Mouse (Mus musculus) megakaryocyte, embryonic 14.5 days (primary cell): ENCODE results near the gene Map3k7cl. TPM values are rescaled to one million over a fixed set of nuclear protein-coding genes. Genes with fewer than 3 reads are reported as not detected.

Experiments used
- H3K27me3 ChIP-seq: replicated peaks from 2 replicates; pipeline ENCODE3; 2012; ENCODE audit warnings: inconsistent platforms
- H3K36me3 ChIP-seq: replicated peaks from 2 replicates; pipeline ENCODE3; 2012; ENCODE audit warnings: low read length, inconsistent platforms, mixed read lengths
- H3K4me1 ChIP-seq: 2 replicates; pipeline ENCODE4 v1.6.1; 2012; ENCODE audit warnings: inconsistent platforms
- H3K4me3 ChIP-seq: replicated peaks from 2 replicates; pipeline ENCODE3; 2012; ENCODE audit warnings: moderate library complexity, mild to moderate bottlenecking, inconsistent platforms
- H3K9me3 ChIP-seq: 2 replicates; pipeline ENCODE4 v1.6.1; 2012; ENCODE audit warnings: inconsistent platforms
- FLI1 ChIP-seq: IDR thresholded peaks from 2 replicates; pipeline ENCODE4 v1.6.1; 2012; ENCODE audit warnings: low read length, inconsistent platforms, mixed read lengths
- GATA1 ChIP-seq: IDR thresholded peaks from 3 replicates; pipeline ENCODE4 v1.6.1; 2012; ENCODE audit warnings: mixed read lengths, low read length, inconsistent platforms, borderline replicate concordance
- polyA plus RNA-seq: library from polyadenylated mRNA; stranded (reverse); fragments of >175 nt; gene quantifications from 2 replicates; pipeline ENCODE4 v1.2.3, GENCODE M21; 2012; ENCODE audit warnings: low replicate concordance; ENCODE audit not compliant: insufficient read depth

The Map3k7cl gene
- polyA plus RNA-seq: not detected in 2 replicates

DNA sequence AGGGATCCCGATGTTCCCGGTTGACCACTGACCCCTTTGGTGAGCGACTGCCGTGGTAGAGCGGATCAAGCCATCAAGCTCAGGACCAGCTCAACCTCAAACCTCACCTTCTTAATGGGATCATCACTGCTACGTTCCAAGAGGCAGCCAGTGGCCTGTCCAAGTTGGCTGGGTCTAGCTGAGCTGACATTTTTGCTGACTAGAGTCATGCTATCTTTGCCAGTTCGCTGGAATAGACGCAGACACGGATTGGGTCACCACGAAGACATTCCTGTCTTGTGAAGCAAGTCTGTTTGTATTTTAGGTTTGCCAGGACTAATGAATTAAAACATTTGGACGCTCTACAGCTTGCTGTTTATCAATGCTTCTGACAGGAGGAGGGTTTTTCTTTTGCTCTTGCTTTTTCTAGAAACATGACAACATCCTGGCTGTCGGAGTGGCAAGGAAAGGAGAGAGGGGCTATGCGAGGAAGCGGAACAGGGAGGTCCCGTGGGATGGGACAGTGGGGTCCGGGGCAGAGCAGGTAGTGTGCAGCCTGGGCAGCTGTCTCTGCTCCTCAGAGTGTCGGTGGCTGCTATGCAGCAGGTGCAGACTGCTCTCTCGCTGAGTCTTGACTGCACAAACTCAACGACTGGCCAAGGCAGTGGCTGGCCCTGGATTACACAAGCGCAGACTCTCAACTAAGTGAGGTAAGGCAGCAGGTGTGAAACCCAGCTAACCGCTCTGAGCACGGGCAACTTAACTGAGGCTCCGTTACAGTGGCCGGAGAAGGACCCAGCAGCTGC lies at the start of gene Map3k7cl:
Gene Map3k7cl (plus strand): TSS at position 424 of the 785 bp plus-strand sequence.
- no peak within 1 kb of the TSS for H3K4me3 ChIP-seq
- H3K4me1 ChIP-seq: peaks cover 9% of the 10 kb centered on the region
- no peak for TF ChIP-seq FLI1
- no peak for TF ChIP-seq GATA1
- no peaks in the 10 kb centered on the region for H3K36me3 ChIP-seq
- H3K27me3 ChIP-seq: peaks cover 4% of the 10 kb centered on the region
- H3K9me3 ChIP-seq: peaks cover 3% of the 10 kb centered on the region; the same call in 1 of the 2 replicates

DNA sequence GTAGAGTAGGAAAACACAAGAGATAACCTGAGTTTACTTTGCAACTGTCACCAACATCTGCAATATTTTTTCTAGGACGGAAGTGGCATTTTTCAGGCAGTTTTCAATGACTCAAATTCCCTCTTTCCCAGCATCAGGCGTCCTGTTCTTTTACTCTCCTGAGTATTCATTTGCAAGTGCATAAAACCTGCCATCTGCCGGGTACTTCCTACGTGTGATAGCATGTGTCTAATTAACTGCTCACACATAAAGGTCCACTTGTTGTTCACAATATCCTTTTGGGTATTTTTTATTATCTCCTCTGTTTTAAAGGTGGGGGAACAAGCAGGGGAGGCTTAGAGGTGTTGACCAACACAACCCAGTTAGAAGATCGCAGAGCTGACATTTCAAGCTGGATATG lies 41.4 kb upstream of the Map3k7cl start:
- Histone ChIP-seq H3K27me3 (no peaks in the 10 kb centered on the region), H3K4me3 (no peak overlapping the region), H3K9me3 (peaks cover 5% of the 10 kb centered on the region; the same call in 1 of the 2 replicates), H3K4me1 (peaks cover 4% of the 10 kb centered on the region; the same call in 1 of the 2 replicates), H3K36me3 (no peaks in the 10 kb centered on the region)
- no peak for TF ChIP-seq FLI1
- no peak for TF ChIP-seq GATA1

DNA sequence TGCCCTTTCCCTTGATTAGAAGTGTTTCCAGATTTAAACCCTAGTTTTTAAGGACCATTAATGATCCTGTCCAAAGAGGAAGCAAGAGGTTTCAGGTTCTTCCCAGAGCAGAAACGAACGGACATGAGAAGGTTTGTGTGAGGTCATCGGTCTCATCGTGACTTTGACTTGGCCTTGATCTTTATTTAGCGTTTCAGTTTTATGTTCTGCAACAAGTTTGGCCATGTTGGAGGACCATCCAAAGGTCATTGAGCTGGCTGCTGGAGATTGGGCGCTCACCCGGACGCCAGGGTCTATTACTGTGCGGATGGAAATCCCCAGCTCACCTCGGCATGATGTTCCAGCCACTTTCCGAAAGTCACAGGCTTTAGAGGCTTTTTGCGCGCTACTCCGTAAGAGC lies 40.8 kb upstream of the Map3k7cl start:
- Histone ChIP-seq H3K36me3 (no peaks in the 10 kb centered on the region), H3K4me3 (no peak overlapping the region), H3K27me3 (no peaks in the 10 kb centered on the region), H3K4me1 (peaks cover 3% of the 10 kb centered on the region; the same call in 1 of the 2 replicates), H3K9me3 (peaks cover 5% of the 10 kb centered on the region; the same call in 1 of the 2 replicates)
- no peak for TF ChIP-seq GATA1
- TF ChIP-seq FLI1: no peak

DNA sequence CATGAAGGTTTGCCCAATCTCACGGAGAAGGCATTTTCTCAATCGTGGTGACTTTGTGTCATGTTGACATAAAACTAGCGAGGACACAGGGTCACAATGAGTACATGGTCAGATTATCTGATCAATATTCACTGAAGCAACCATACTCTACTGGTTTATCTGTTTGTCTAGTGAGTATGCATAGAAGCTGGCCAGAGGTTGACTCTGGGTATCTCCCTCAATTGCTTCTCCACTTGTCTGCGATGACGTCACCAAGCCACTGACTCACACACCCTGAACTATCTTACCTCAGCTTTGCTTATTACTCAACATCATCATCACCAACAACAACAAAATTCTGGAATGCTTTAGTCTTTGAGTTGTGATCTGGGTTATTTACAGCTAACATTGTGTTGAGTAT lies 28.9 kb upstream of the Map3k7cl start:
- H3K9me3 ChIP-seq: no peaks in the 10 kb centered on the region
- TF ChIP-seq FLI1: no peak
- no peak for TF ChIP-seq GATA1
- H3K36me3 ChIP-seq: no peaks in the 10 kb centered on the region
- no peaks in the 10 kb centered on the region for H3K4me1 ChIP-seq
- no peak overlapping the region for H3K4me3 ChIP-seq
- H3K27me3 ChIP-seq: peaks cover 7% of the 10 kb centered on the region

DNA sequence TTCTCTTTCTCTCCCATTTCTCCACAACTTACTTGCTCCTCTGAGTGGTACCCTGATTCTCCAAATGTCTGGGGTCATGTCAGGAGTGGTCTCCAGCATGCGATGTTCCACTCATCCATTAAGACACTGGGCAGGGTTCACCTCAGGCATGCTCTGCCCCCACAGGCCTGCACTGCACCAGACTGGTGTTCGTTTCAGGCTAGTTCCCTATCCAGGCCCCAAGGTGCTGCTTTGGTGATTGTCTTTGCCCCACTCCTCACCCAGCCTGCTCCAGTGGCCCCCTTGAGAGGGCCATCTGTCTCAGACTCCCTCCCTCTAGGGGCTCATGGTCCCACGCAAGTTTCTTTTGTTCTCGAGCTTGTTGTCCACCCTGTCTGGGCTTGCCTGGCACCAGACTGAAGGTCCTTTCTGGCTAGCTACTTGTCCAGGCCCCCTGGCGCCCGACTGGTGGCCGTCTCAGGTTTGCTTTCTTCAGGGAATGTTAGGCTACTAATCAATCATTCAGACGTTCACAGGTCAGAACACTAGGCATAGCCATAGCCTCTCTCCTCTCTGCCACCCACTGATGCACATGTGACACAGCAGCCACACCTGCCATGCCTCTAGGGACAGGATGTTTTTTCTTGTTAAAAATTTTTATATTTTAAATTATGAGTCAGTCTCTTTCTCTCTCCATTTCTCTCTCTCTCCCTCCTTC lies 25.4 kb upstream of the Map3k7cl start:
- 0 out of 2 replicates have a peak, but pooled peaks cover 3% of the 10 kb centered on the region for H3K9me3 ChIP-seq
- H3K27me3 ChIP-seq: peaks cover 3% of the 10 kb centered on the region
- no peaks in the 10 kb centered on the region for H3K36me3 ChIP-seq
- no peak for TF ChIP-seq GATA1
- TF ChIP-seq FLI1: no peak
- H3K4me1 ChIP-seq: no peaks in the 10 kb centered on the region
- no peak overlapping the region for H3K4me3 ChIP-seq

DNA sequence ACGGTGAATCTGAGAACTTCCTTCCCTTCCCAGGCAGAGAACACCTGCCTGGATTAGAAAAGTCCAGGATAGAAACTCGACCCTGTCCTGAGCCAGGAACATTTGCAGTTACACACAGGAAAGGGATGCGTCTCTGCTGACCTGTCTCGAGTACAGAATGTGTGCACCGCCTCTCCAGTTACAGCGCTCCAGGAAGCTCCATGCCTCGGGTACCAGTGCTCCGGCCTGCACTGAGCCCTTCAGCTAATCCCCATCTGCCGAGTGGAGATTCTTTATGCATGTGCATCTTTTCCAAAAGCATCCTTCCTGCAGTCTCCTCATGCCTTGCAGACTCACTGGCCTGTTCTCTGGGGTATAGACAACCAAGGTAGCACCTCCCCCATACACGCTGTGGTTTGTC lies 24.4 kb upstream of the Map3k7cl start:
- no peak for TF ChIP-seq GATA1
- TF ChIP-seq FLI1: no peak
- 0 out of 2 replicates have a peak, but pooled peaks cover 3% of the 10 kb centered on the region for H3K9me3 ChIP-seq
- no peaks in the 10 kb centered on the region for H3K36me3 ChIP-seq
- H3K27me3 ChIP-seq: peaks cover 3% of the 10 kb centered on the region
- no peak overlapping the region for H3K4me3 ChIP-seq
- H3K4me1 ChIP-seq: no peaks in the 10 kb centered on the region

DNA sequence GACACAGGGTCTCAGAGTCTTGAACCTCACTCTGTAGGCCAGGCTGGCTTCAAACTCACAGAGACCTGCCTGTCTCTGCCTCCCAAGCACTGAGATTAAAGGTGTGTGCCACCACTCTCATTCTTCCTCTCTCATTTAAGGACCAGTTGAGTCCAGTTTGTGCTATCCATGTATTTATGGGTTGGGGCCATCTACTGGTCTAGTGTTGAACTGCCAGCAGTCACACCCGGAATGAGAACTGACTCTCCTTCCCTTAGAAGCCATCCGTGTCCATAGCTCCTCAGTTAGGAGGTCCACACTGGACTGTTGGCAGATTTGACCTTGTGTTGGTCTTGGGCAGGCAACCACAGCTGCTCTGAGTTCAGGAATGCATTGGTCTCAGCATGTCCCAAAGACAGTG lies 4.8 kb upstream of the Map3k7cl start:
- TF ChIP-seq FLI1 (no peak), GATA1 (no peak)
- Histone ChIP-seq H3K36me3 (no peaks in the 10 kb centered on the region), H3K9me3 (no peaks in the 10 kb centered on the region), H3K4me1 (peaks cover 9% of the 10 kb centered on the region), H3K4me3 (no peak overlapping the region), H3K27me3 (peaks cover 4% of the 10 kb centered on the region)

DNA sequence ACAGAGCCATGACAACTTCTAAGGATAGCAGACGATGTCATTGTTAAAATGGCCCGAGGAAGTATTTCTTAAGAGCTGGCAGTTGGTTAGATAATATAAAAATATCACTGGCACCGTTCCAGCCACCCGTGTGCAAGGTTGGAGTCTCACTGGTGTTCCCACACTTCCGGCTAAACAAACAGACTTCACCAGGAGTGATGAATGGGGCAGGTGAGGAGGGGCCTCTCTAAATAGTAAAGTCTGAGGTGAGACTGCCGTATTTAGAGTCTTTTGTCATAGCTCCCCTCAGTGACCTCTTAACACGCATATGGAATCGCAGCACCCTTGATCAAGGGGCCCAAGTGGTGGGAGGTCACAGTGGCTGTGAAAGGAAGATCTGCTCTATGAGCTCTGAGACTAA lies 3.2 kb downstream of the Map3k7cl start:
- TF ChIP-seq FLI1: no peak
- TF ChIP-seq GATA1: no peak
- H3K4me3 ChIP-seq: no peak overlapping the region

DNA sequence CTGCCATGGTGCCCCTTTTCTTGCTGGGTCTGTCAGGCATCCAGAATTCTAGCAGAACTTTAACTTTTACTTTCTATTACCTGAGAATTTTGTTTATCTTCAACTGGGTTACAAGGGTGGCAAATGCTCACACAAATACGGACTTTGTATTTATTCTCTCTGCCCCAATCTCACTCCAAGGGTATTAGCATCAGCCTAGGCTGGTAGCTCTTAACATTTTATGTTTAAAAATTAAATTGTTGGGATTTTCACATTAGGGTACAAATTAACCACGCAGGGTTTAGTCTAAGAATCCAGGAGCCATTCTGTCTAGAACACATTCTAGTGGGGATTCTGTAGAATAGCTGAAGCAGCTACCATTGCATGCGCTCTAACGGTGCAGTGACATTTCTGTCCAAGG lies 8.4 kb downstream of the Map3k7cl start:
- TF ChIP-seq GATA1 (no peak), FLI1 (no peak)
- no peak overlapping the region for H3K4me3 ChIP-seq
- no peaks in the 10 kb centered on the region for H3K9me3 ChIP-seq
- H3K27me3 ChIP-seq: peaks cover 1% of the 10 kb centered on the region
- H3K36me3 ChIP-seq: no peaks in the 10 kb centered on the region
- H3K4me1 ChIP-seq: 0 out of 2 replicates have a peak, but pooled peaks cover under 1% of the 10 kb centered on the region

More for the DNA sequence above, 3.2 kb downstream of the Map3k7cl start:
- H3K9me3 ChIP-seq: peaks cover 3% of the 10 kb centered on the region; the same call in 1 of the 2 replicates
- peaks cover 4% of the 10 kb centered on the region for H3K27me3 ChIP-seq
- no peaks in the 10 kb centered on the region for H3K36me3 ChIP-seq
- H3K4me1 ChIP-seq: no peaks in the 10 kb centered on the region

DNA sequence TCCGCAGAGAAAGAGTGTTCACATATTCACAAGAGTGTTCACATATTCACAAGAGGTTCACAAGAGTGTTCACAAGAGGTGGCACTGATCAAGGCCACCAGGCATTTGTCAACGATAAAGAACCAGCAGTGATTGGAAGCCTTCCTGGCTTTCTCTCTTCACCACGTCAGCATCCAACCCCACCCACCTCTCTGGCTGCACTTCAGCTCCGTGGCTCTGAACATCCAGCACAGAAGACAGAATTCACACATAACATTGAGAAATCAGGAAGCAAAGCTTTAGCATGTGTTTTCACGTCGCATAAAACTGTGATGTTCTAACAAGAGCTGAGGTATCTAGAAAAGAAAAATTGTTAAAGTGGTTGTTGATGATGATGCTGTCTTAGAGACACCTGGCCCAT lies 10.4 kb downstream of the Map3k7cl start:
- TF ChIP-seq FLI1: no peak
- no peak for TF ChIP-seq GATA1
- H3K36me3 ChIP-seq: no peaks in the 10 kb centered on the region
- no peak overlapping the region for H3K4me3 ChIP-seq
- H3K4me1 ChIP-seq: 0 out of 2 replicates have a peak, but pooled peaks cover 3% of the 10 kb centered on the region
- no peaks in the 10 kb centered on the region for H3K9me3 ChIP-seq
- peaks cover 1% of the 10 kb centered on the region for H3K27me3 ChIP-seq
